Mouse (Mus musculus) spleen, adult 2 months (tissue): Measurements from ENCODE around the gene Psmf1. TPM values are rescaled to one million over a fixed set of nuclear protein-coding genes. Genes with fewer than 3 reads are reported as not detected.

ENCODE experiments used
- DNase-seq, 2 experiments: peaks; one replicate each; pipeline versions ENCODE4 v3.0.0 to v3.0.0-alpha.2; 2012 to 2021; ENCODE audit warnings: low spot score in 2 of 2, low read depth in 1 of 2
- H3K27ac ChIP-seq: fragments of 200-500 bp; 2 replicates; pipeline ENCODE4 v1.5.1; 2012; ENCODE audit warnings: low read length, inconsistent platforms; ENCODE audit not compliant: insufficient read depth
- H3K27me3 ChIP-seq: fragments of 200-500 bp; 2 replicates; pipeline ENCODE4 v1.6.1; 2012; ENCODE audit warnings: mild to moderate bottlenecking, moderate library complexity, low read length, inconsistent platforms; ENCODE audit not compliant: control insufficient read depth, insufficient read depth
- H3K36me3 ChIP-seq: fragments of 200-500 bp; 2 replicates; pipeline ENCODE4 v1.6.1; 2012; ENCODE audit warnings: mild to moderate bottlenecking, low read length, inconsistent platforms; ENCODE audit not compliant: control insufficient read depth, insufficient read depth
- H3K4me1 ChIP-seq: fragments of 200-500 bp; 2 replicates; pipeline ENCODE4 v1.6.1; 2011; ENCODE audit warnings: inconsistent platforms; ENCODE audit not compliant: control insufficient read depth, insufficient read depth, insufficient read length
- H3K4me3 ChIP-seq: fragments of 200-500 bp; 2 replicates; pipeline ENCODE4 v1.5.1; 2011; ENCODE audit warnings: mild to moderate bottlenecking, inconsistent platforms; ENCODE audit not compliant: insufficient read depth, insufficient read length; ENCODE audit errors: extremely low read depth
- CTCF ChIP-seq: fragments of 200-500 bp; IDR thresholded peaks from 2 replicates; pipeline ENCODE4 v1.5.1; 2011; ENCODE audit warnings: mild to moderate bottlenecking, inconsistent platforms; ENCODE audit not compliant: insufficient read depth, insufficient read length, insufficient replicate concordance; ENCODE audit errors: extremely low read depth
- POLR2A ChIP-seq: fragments of 200-500 bp; IDR thresholded peaks from 2 replicates; pipeline ENCODE4 v1.6.1; 2011; ENCODE audit warnings: low read depth, low read length, inconsistent platforms
- WGBS: fragments of 180-500 bp; shearing (Covaris S2); methylation state at CpG from one replicate; pipeline ENCODE4 v1.1.7; 2018; 5-methylcytosine and 5-hydroxymethylcytosine counted together
- polyA plus RNA-seq: library from polyadenylated mRNA; depleted of rRNA; stranded (reverse); fragments of >200 nt; gene quantifications from 2 replicates; pipeline ENCODE4 v1.2.3, GENCODE M21; 2012; rRNA removed

The Psmf1 gene
- polyA plus RNA-seq, 1 experiment: 39.5 TPM

- 51% methylated on average over 47 of the region's 48 CpGs for WGBS
- DNase-seq: no peak
- Histone ChIP-seq H3K27ac (no peak overlapping the region), H3K4me3 (no peak overlapping the region), H3K27me3 (peaks cover 3% of the 10 kb centered on the region; the same call in 1 of the 2 replicates), H3K4me1 (no peaks in the 10 kb centered on the region; the same call in 1 of the 2 replicates), H3K36me3 (no peaks in the 10 kb centered on the region)
- TF ChIP-seq POLR2A (no peak), CTCF (no peak)
These were observed 73.7 kb downstream of the Psmf1 start for GRCm38 (mm10) chr2:151670026-151670967.

- DNase-seq: no peak
- no peak for TF ChIP-seq POLR2A
- no peak for TF ChIP-seq CTCF
- Histone ChIP-seq H3K27ac (no peak within 1 kb of the TSS), H3K36me3 (no peaks in the 10 kb centered on the region), H3K4me3 (no peak within 1 kb of the TSS), H3K4me1 (no peaks in the 10 kb centered on the region; the same call in 1 of the 2 replicates), H3K27me3 (peaks cover 3% of the 10 kb centered on the region; the same call in 1 of the 2 replicates)
- WGBS: 72% methylated on average over 3 of the region's 3 CpGs
These were observed 75.6 kb downstream of the Psmf1 start, which contains the start of gene Rad21l for GRCm38 (mm10) chr2:151668433-151668832. Gene Rad21l (minus strand): TSS chr2:151668533.

Other genes with a start within 250 kb of the Psmf1 start
- gene Fkbp1a, start 201.7 kb downstream of the Psmf1 start, polyA plus RNA-seq: 33.4 and 37.1 TPM in 2 replicates
- gene Sdcbp2, start 171.6 kb downstream of the Psmf1 start, polyA plus RNA-seq: 2.3 TPM in 2 replicates
- gene Snph, start 111.6 kb downstream of the Psmf1 start, polyA plus RNA-seq: 0.20 and 0.65 TPM in 2 replicates
- not detected in 2 replicates for gene Rad21l, start 75.7 kb downstream of the Psmf1 start, polyA plus RNA-seq
- 0.06 and 0.11 TPM in 2 replicates for gene Tmem74b, start 42.2 kb downstream of the Psmf1 start, polyA plus RNA-seq
- not detected in 2 replicates for gene Rspo4, start 98.7 kb upstream of the Psmf1 start, polyA plus RNA-seq
- 0.57 and 0.86 TPM in 2 replicates for gene Angpt4, start 167.0 kb upstream of the Psmf1 start, polyA plus RNA-seq
- gene Fam110a, start 236.0 kb upstream of the Psmf1 start, polyA plus RNA-seq: 9.0 and 10.6 TPM in 2 replicates